Mouse (Mus musculus) neural tube, embryonic 11.5 days (tissue): ENCODE measurements at regions not wholly inside any gene's neighbourhood (a gene's known extent, or its start where the extent isn't known, plus 50 kb on each side); places are given as distances from the start of the nearest gene placed in this dataset.
A peak's percentile ranks its signal among the peaks of the same experiment; 100 is the strongest.
"Not testable (repeated sequence)": the region's sequence is repeated elsewhere in the genome, so short reads cannot be mapped to it uniquely, and the experiment has no call there.

Source experiments
- ATAC-seq: fragments of 200-750 bp; cut with Nextera tagmentation; 2 replicates; pipeline ENCODE4 v1.8.0; 2017; ENCODE audit warnings: moderate number of reproducible peaks, mild to moderate bottlenecking, moderate TSS enrichment, moderate library complexity; ENCODE audit not compliant: insufficient read depth, low FRiP score, low TSS enrichment
- DNase-seq: peaks from one replicate; pipeline ENCODE4 v3.0.0-alpha.2; 2015; ENCODE audit warnings: low spot score
- H3K27ac ChIP-seq: fragments of 300-500 bp; sonication (generic); 2 replicates; pipeline ENCODE4 v1.5.1; 2014; ENCODE audit warnings: low read depth, mild to moderate bottlenecking, low read length
- H3K27me3 ChIP-seq: fragments of 300-500 bp; sonication (generic); 2 replicates; pipeline ENCODE4 v1.6.1; 2014; ENCODE audit warnings: mild to moderate bottlenecking, low read length, mixed read lengths; ENCODE audit not compliant: control insufficient read depth, insufficient read depth
- H3K36me3 ChIP-seq: fragments of 300-500 bp; sonication (generic); 2 replicates; pipeline ENCODE4 v1.6.1; 2014; ENCODE audit warnings: mild to moderate bottlenecking, low read length, moderate library complexity, mixed read lengths; ENCODE audit not compliant: control insufficient read depth, insufficient read depth
- H3K4me1 ChIP-seq: fragments of 300-500 bp; sonication (generic); 2 replicates; pipeline ENCODE4 v1.6.1; 2014; ENCODE audit warnings: low read length, mixed read lengths; ENCODE audit not compliant: control insufficient read depth, insufficient read depth
- H3K4me2 ChIP-seq: fragments of 300-500 bp; sonication (generic); 2 replicates; pipeline ENCODE4 v1.6.1; 2014; ENCODE audit warnings: low read depth, mild to moderate bottlenecking, moderate library complexity
- H3K4me3 ChIP-seq: fragments of 300-500 bp; sonication (generic); 2 replicates; pipeline ENCODE4 v1.5.1; 2014; ENCODE audit warnings: low read depth, low read length
- H3K9ac ChIP-seq: fragments of 300-500 bp; sonication (generic); 2 replicates; pipeline ENCODE4 v1.6.1; 2014; ENCODE audit warnings: mild to moderate bottlenecking, low read length
- H3K9me3 ChIP-seq: fragments of 300-500 bp; sonication (generic); 2 replicates; pipeline ENCODE4 v1.6.1; 2016; ENCODE audit warnings: low read length; ENCODE audit not compliant: control insufficient read depth
- WGBS: fragments of 180-500 bp; shearing (Covaris S2); extraction: QIAGEN DNeasy Blood & Tissue Kit; methylation state at CpG from one replicate; pipeline ENCODE4 v1.1.7; 2014; 5-methylcytosine and 5-hydroxymethylcytosine counted together

GRCm38 (mm10) chr17:42956588-42956987 lies 59.8 kb upstream of the Tnfrsf21 start:
- Histone ChIP-seq H3K36me3 (no peaks in the 10 kb centered on the region), H3K4me2 (no peak overlapping the region), H3K9me3 (no peaks in the 10 kb centered on the region), H3K4me3 (no peak overlapping the region), H3K9ac (no peak overlapping the region), H3K4me1 (no peaks in the 10 kb centered on the region), H3K27ac (no peak overlapping the region), H3K27me3 (no peaks in the 10 kb centered on the region)
- no peak for ATAC-seq
- WGBS: 79% methylated on average over 5 of the region's 5 CpGs
- no peak for DNase-seq

GRCm38 (mm10) chr17:42954722-42955121 lies 61.6 kb upstream of the Tnfrsf21 start:
- ATAC-seq (no peak), DNase-seq (no peak)
- 62% methylated on average over 2 of the region's 2 CpGs for WGBS
- H3K9me3 ChIP-seq: no peaks in the 10 kb centered on the region
- no peak overlapping the region for H3K4me2 ChIP-seq
- no peak overlapping the region for H3K4me3 ChIP-seq
- H3K27me3 ChIP-seq: no peaks in the 10 kb centered on the region
- no peaks in the 10 kb centered on the region for H3K36me3 ChIP-seq
- H3K4me1 ChIP-seq: no peaks in the 10 kb centered on the region
- no peak overlapping the region for H3K9ac ChIP-seq
- no peak overlapping the region for H3K27ac ChIP-seq

- H3K4me3 ChIP-seq: no peak overlapping the region
- H3K36me3 ChIP-seq: no peaks in the 10 kb centered on the region
- no peak overlapping the region for H3K4me2 ChIP-seq
- no peaks in the 10 kb centered on the region for H3K27me3 ChIP-seq
- 80% methylated on average over 2 of the region's 2 CpGs for WGBS
- H3K9ac ChIP-seq: no peak overlapping the region
- H3K4me1 ChIP-seq: no peaks in the 10 kb centered on the region
- DNase-seq: no peak
- H3K9me3 ChIP-seq: no peaks in the 10 kb centered on the region
- ATAC-seq: no peak
- no peak overlapping the region for H3K27ac ChIP-seq
These were observed 68.0 kb upstream of the Cd2ap start for GRCm38 (mm10) chr17:42944453-42944852.

GRCm38 (mm10) chr17:42943272-42943696 lies 66.8 kb upstream of the Cd2ap start:
- Histone ChIP-seq H3K9ac (no peak overlapping the region), H3K36me3 (no peaks in the 10 kb centered on the region), H3K27me3 (no peaks in the 10 kb centered on the region), H3K27ac (no peak overlapping the region), H3K9me3 (no peaks in the 10 kb centered on the region), H3K4me3 (no peak overlapping the region), H3K4me1 (no peaks in the 10 kb centered on the region), H3K4me2 (no peak overlapping the region)
- DNase-seq (peak; percentile 55), ATAC-seq (peak; percentile 20; the same call in 1 of the 2 replicates)
- WGBS: 14% methylated on average over 9 of the region's 9 CpGs

GRCm38 (mm10) chr17:42939476-42939875 lies 63.0 kb upstream of the Cd2ap start:
- Histone ChIP-seq H3K27me3 (no peaks in the 10 kb centered on the region), H3K4me2 (no peak overlapping the region), H3K9me3 (no peaks in the 10 kb centered on the region), H3K4me1 (no peaks in the 10 kb centered on the region), H3K9ac (no peak overlapping the region), H3K4me3 (no peak overlapping the region), H3K27ac (no peak overlapping the region), H3K36me3 (no peaks in the 10 kb centered on the region)
- ATAC-seq (no peak), DNase-seq (no peak)
- WGBS: 81% methylated on average over 7 of the region's 7 CpGs

GRCm38 (mm10) chr17:42938579-42938978 lies 62.1 kb upstream of the Cd2ap start:
- no peak overlapping the region for H3K4me3 ChIP-seq
- H3K27ac ChIP-seq: no peak overlapping the region
- no peak for ATAC-seq
- H3K4me2 ChIP-seq: no peak overlapping the region
- DNase-seq: no peak
- H3K9ac ChIP-seq: no peak overlapping the region
- 79% methylated on average over 1 of the region's 1 CpGs for WGBS
- no peaks in the 10 kb centered on the region for H3K36me3 ChIP-seq
- H3K4me1 ChIP-seq: no peaks in the 10 kb centered on the region
- H3K9me3 ChIP-seq: no peaks in the 10 kb centered on the region
- no peaks in the 10 kb centered on the region for H3K27me3 ChIP-seq

- H3K4me1 ChIP-seq, H3K27me3 ChIP-seq, DNase-seq, H3K9ac ChIP-seq, H3K4me2 ChIP-seq, H3K4me3 ChIP-seq, H3K36me3 ChIP-seq, H3K27ac ChIP-seq, H3K9me3 ChIP-seq, ATAC-seq: not testable (repeated sequence)
- 91% methylated on average over 3 of the region's 3 CpGs for WGBS
These were observed 61.0 kb upstream of the Cd2ap start for GRCm38 (mm10) chr17:42937480-42937879.

- Histone ChIP-seq H3K27ac (no peak overlapping the region), H3K9me3 (no peaks in the 10 kb centered on the region), H3K4me1 (no peaks in the 10 kb centered on the region), H3K4me3 (no peak overlapping the region), H3K9ac (no peak overlapping the region), H3K4me2 (no peak overlapping the region), H3K27me3 (no peaks in the 10 kb centered on the region), H3K36me3 (no peaks in the 10 kb centered on the region)
- no peak for DNase-seq
- WGBS: 68% methylated on average over 3 of the region's 3 CpGs
- no peak for ATAC-seq
These were observed 57.6 kb upstream of the Cd2ap start for GRCm38 (mm10) chr17:42934068-42934467.

GRCm38 (mm10) chr17:42933335-42934004 lies 57.0 kb upstream of the Cd2ap start:
- H3K27me3 ChIP-seq: no peaks in the 10 kb centered on the region
- no peak overlapping the region for H3K27ac ChIP-seq
- no peak overlapping the region for H3K4me3 ChIP-seq
- ATAC-seq: no peak
- H3K4me2 ChIP-seq: no peak overlapping the region
- H3K9ac ChIP-seq: no peak overlapping the region
- H3K9me3 ChIP-seq: no peaks in the 10 kb centered on the region
- H3K4me1 ChIP-seq: no peaks in the 10 kb centered on the region
- H3K36me3 ChIP-seq: no peaks in the 10 kb centered on the region
- no peak for DNase-seq
- 77% methylated on average over 7 of the region's 7 CpGs for WGBS
